Mouse (Mus musculus): ENCODE data around the gene Chpf2. TPM values are rescaled to one million over a fixed set of nuclear protein-coding genes. Genes with fewer than 3 reads are reported as not detected.
A peak's percentile ranks its signal among the peaks of the same experiment; 100 is the strongest.

The Chpf2 gene
- polyA plus RNA-seq, 1 experiment from 2014 or later, result 28.3 TPM

DNA sequence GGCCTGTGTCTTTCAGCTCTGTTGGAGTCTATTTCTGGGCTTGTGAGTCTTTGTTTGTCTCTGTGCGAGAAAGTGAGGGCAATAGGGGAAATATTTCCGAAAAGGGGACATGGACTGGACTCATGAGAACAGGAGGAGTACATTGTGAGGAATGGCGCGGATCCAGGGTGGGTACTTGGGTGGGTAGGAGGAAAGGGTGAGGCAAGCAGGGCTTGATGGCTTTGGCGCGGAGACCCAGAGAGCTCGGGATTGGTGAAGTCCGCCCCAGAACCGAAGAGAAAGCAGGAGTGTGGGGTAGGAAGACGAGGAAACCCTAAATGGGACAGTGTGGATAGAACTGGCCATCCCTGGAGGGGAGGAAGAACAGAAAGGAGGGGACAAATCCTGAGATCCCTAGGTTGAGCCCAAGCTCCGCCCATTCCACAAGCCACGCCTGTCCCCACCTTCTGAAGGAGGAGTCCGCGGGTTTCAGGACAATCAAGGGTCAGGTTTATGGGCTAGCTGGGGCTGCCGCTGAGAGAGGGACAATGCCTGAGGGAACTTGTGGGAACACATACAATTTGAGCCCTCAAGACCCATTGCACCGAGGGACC is 16.3 kb downstream of the Chpf2 start:
- Histone ChIP-seq H3K4me2 (replicated peaks; ENCODE audit: low read depth, low read length) (peak overlapping the region; percentile 86), H3K27me3 (ENCODE audit: insufficient read depth, low read length) (no peaks in the 10 kb centered on the region), H3K36me3 (ENCODE audit: insufficient read depth, low read length) (no peaks in the 10 kb centered on the region), H3K9ac (replicated peaks; ENCODE audit: low read length) (peak overlapping the region; percentile 91), H3K9me3 (ENCODE audit: low read length) (no peaks in the 10 kb centered on the region), H3K4me1 (ENCODE audit: insufficient read depth, low read length) (peaks cover 72% of the 10 kb centered on the region), H3K27ac (ENCODE audit: low read length) (peak overlapping the region; percentile 99), H3K4me3 (ENCODE audit: low read length) (peak overlapping the region; percentile 69)
- ATAC-seq (ENCODE audit: low FRiP score, low TSS enrichment), result peak; percentile 48
- WGBS, result 3% methylated on average over 16 of the region's 16 CpGs

GRCm38 (mm10) chr5:24603431-24604010 is 17.0 kb downstream of the Chpf2 start:
- H3K4me1 ChIP-seq (ENCODE audit: insufficient read depth, low read length), result peaks cover 65% of the 10 kb centered on the region
- peak overlapping the region; percentile 99 for H3K27ac ChIP-seq (ENCODE audit: low read length)
- peak overlapping the region; percentile 69 for H3K4me3 ChIP-seq (ENCODE audit: low read length)
- ATAC-seq (ENCODE audit: low FRiP score, low TSS enrichment), result no peak
- no peaks in the 10 kb centered on the region for H3K36me3 ChIP-seq (ENCODE audit: insufficient read depth, low read length)
- H3K9ac ChIP-seq (replicated peaks; ENCODE audit: low read length), result peak overlapping the region; percentile 91
- no peaks in the 10 kb centered on the region for H3K27me3 ChIP-seq (ENCODE audit: insufficient read depth, low read length)
- WGBS, result 49% methylated on average over 8 of the region's 8 CpGs
- H3K4me2 ChIP-seq (replicated peaks; ENCODE audit: low read depth, low read length), result peak overlapping the region; percentile 86
- no peaks in the 10 kb centered on the region for H3K9me3 ChIP-seq (ENCODE audit: low read length)

DNA sequence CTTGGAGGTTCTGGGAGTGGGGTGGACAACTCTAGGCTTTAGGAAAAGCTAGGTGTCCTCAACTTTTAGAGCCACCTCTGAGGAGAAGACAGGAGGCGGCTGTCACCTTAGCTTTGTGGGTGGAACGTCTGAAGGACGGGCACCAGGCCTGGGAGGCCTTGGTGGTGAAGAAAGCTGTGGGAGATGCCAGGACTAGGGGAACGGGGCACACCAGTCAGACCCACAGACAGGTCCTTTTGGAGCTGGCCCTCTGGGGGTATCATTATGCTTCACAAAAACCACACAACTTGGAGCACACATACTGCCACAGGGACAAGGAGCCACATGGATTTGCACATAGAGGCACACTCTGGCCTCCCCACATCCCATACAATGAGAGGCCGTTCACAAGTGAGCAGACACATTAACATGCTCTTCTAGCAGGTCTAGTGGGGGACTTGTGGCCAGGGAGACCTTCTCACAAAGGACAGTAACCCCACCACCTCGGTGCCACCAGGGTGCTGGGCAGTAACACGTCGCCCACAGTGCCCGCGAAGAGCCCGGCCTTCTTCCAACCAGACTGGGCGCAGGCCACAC is 17.6 kb downstream of the Chpf2 start:
- Histone ChIP-seq H3K27ac (ENCODE audit: low read length) (peak overlapping the region; percentile 99), H3K36me3 (ENCODE audit: insufficient read depth, low read length) (no peaks in the 10 kb centered on the region), H3K27me3 (ENCODE audit: insufficient read depth, low read length) (no peaks in the 10 kb centered on the region), H3K9me3 (ENCODE audit: low read length) (no peaks in the 10 kb centered on the region), H3K4me1 (ENCODE audit: insufficient read depth, low read length) (peaks cover 59% of the 10 kb centered on the region), H3K9ac (replicated peaks; ENCODE audit: low read length) (peak overlapping the region; percentile 88), H3K4me2 (replicated peaks; ENCODE audit: low read depth, low read length) (peak overlapping the region; percentile 69), H3K4me3 (ENCODE audit: low read length) (peak overlapping the region; percentile 68)
- no peak for ATAC-seq (ENCODE audit: low FRiP score, low TSS enrichment)
- 15% methylated on average over 12 of the region's 12 CpGs for WGBS

- ATAC-seq (ENCODE audit: low FRiP score, low TSS enrichment), result peak; percentile 73
- under 1% methylated on average over 46 of the region's 46 CpGs for WGBS
- H3K4me1 ChIP-seq (ENCODE audit: insufficient read depth, low read length), result peaks cover 54% of the 10 kb centered on the region
- peak overlapping the region; percentile 99 for H3K27ac ChIP-seq (ENCODE audit: low read length)
- H3K4me2 ChIP-seq (replicated peaks; ENCODE audit: low read depth, low read length), result peak overlapping the region; percentile 69
- H3K9ac ChIP-seq (replicated peaks; ENCODE audit: low read length), result peak overlapping the region; percentile 88
- no peaks in the 10 kb centered on the region for H3K27me3 ChIP-seq (ENCODE audit: insufficient read depth, low read length)
- H3K4me3 ChIP-seq (ENCODE audit: low read length), result peak overlapping the region; percentile 68
- H3K9me3 ChIP-seq (ENCODE audit: low read length), result no peaks in the 10 kb centered on the region
- no peaks in the 10 kb centered on the region for H3K36me3 ChIP-seq (ENCODE audit: insufficient read depth, low read length)
Measured at GRCm38 (mm10) chr5:24604656-24605100, 18.1 kb downstream of the Chpf2 start.

- no peaks in the 10 kb centered on the region for H3K27me3 ChIP-seq (ENCODE audit: insufficient read depth, low read length)
- H3K4me1 ChIP-seq (ENCODE audit: insufficient read depth, low read length), result peaks cover 51% of the 10 kb centered on the region
- ATAC-seq (ENCODE audit: low FRiP score, low TSS enrichment), result no peak
- no peaks in the 10 kb centered on the region for H3K36me3 ChIP-seq (ENCODE audit: insufficient read depth, low read length)
- H3K9me3 ChIP-seq (ENCODE audit: low read length), result no peaks in the 10 kb centered on the region
- H3K4me2 ChIP-seq (replicated peaks; ENCODE audit: low read depth, low read length), result peak overlapping the region; percentile 69
- H3K4me3 ChIP-seq (ENCODE audit: low read length), result peak overlapping the region; percentile 68
- 8% methylated on average over 6 of the region's 6 CpGs for WGBS
- H3K27ac ChIP-seq (ENCODE audit: low read length), result peak overlapping the region; percentile 99
- H3K9ac ChIP-seq (replicated peaks; ENCODE audit: low read length), result peak overlapping the region; percentile 88
Measured at GRCm38 (mm10) chr5:24605321-24605979, 18.9 kb downstream of the Chpf2 start.

DNA sequence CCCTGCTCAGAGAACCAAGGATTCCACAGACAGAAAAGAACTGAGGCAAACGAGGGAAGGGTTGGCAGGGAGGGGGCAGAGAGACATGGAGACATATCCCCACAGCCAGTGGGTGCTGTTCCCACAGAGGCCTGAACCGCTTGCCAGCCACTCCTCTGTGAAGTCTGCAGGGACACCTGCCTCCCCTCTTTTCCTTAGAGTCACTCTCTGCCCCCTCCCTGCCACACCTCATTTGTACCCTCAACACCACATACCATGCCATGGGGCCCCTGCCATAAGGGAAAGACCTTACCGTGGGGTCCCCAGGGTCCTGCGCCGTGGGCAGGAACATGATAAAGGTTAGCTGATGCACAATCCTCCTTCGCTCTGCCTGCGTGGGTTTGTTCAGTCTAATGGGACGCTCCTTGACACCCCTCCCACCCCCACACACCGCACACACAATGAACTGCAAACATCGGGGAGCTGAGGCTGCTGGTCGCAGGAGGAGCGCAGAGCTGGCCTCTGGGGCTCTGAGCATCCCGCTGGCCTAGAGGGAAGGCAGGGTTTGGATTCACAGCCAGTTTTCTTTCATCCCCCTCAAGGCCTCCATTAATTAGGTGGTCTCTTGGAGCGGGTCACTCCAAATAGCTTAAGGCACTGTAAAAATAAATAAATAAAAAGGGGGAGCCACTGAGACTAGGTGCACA is 19.6 kb downstream of the Chpf2 start:
- WGBS, result 21% methylated on average over 14 of the region's 14 CpGs
- no peaks in the 10 kb centered on the region for H3K27me3 ChIP-seq (ENCODE audit: insufficient read depth, low read length)
- peak overlapping the region; percentile 68; the same call in 1 of the 2 replicates for H3K4me3 ChIP-seq (ENCODE audit: low read length)
- peaks cover 44% of the 10 kb centered on the region for H3K4me1 ChIP-seq (ENCODE audit: insufficient read depth, low read length)
- H3K9ac ChIP-seq (replicated peaks; ENCODE audit: low read length), result peak overlapping the region; percentile 88
- no peaks in the 10 kb centered on the region for H3K9me3 ChIP-seq (ENCODE audit: low read length)
- no peak for ATAC-seq (ENCODE audit: low FRiP score, low TSS enrichment)
- H3K27ac ChIP-seq (ENCODE audit: low read length), result peak overlapping the region; percentile 99; the same call in 1 of the 2 replicates
- H3K4me2 ChIP-seq (replicated peaks; ENCODE audit: low read depth, low read length), result peak overlapping the region; percentile 69
- H3K36me3 ChIP-seq (ENCODE audit: insufficient read depth, low read length), result no peaks in the 10 kb centered on the region

DNA sequence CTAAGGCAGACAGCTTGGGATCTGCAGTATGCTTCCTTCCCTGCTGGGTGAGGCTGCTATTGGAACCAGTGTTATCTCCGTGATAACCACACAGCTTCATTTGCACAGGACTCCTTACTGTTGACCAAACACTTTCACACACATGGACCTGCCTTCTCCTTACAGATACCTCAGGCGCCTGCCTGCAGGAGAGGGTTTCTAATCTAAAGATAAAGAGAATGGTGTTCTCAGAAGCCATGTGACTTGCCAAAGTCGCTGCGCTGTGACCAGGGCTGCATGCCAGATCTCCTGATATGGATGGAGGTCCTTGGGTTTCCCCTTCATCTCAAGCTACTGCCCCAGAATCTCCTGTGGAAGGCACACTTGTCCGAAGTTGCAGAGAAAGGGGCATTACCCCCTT is 22.8 kb downstream of the Chpf2 start:
- H3K4me1 ChIP-seq (ENCODE audit: insufficient read depth, low read length), result peaks cover 29% of the 10 kb centered on the region
- H3K27ac ChIP-seq (ENCODE audit: low read length), result no peak overlapping the region
- no peak for ATAC-seq (ENCODE audit: low FRiP score, low TSS enrichment)
- 50% methylated on average over 5 of the region's 5 CpGs for WGBS
- H3K9ac ChIP-seq (replicated peaks; ENCODE audit: low read length), result no peak overlapping the region
- no peaks in the 10 kb centered on the region for H3K9me3 ChIP-seq (ENCODE audit: low read length)
- no peak overlapping the region for H3K4me3 ChIP-seq (ENCODE audit: low read length)
- no peak overlapping the region for H3K4me2 ChIP-seq (replicated peaks; ENCODE audit: low read depth, low read length)
- no peaks in the 10 kb centered on the region for H3K27me3 ChIP-seq (ENCODE audit: insufficient read depth, low read length)
- H3K36me3 ChIP-seq (ENCODE audit: insufficient read depth, low read length), result no peaks in the 10 kb centered on the region

DNA sequence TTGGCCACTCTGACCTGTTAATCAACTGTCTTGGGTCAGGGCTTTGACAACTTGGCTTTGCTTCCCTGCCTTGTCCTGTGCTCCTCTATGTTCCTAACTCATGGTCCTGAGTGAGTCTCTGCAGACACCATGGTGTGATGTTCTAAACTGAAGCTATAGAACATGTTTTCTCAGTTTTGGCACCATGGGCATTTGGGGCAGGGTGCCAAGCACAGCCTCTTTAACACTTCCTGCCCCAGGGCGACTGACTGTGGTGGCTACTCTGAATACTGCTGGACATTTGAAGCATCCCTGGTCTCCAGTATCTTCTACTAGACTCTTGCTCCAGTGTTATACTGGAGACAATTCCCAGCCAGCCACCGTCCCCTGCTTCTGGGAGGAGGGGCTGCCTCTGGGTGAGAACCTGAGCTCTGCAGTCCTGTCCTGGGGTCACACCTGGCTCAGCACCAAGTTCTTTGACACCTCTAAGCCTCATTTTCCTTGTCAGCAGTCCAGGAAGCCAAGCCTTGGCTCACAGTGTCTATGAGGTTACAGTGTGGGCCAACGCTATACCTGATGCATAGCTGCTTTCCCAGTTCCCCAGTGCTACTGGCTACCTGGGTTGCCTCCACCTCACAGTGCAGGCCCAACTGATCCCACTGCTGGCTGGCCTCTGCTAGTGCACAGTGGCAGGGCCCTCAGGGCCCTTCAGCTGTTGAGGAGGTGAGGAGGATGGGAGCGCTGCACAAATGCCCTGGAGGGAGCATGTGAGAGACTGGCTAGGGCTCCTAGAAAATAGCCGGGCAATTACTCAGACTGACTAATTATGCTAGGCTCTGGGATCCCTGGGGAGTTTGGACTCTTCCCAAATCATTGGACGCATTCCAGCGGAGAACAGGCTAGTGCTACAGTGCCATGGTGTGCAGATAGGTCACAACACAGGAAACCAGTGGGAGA is 25.1 kb downstream of the Chpf2 start:
- Histone ChIP-seq H3K4me1 (ENCODE audit: insufficient read depth, low read length) (peaks cover 11% of the 10 kb centered on the region), H3K27me3 (ENCODE audit: insufficient read depth, low read length) (no peaks in the 10 kb centered on the region), H3K27ac (ENCODE audit: low read length) (no peak overlapping the region), H3K4me2 (replicated peaks; ENCODE audit: low read depth, low read length) (no peak overlapping the region), H3K9ac (replicated peaks; ENCODE audit: low read length) (no peak overlapping the region), H3K36me3 (ENCODE audit: insufficient read depth, low read length) (no peaks in the 10 kb centered on the region), H3K4me3 (ENCODE audit: low read length) (no peak overlapping the region), H3K9me3 (ENCODE audit: low read length) (no peaks in the 10 kb centered on the region)
- ATAC-seq (ENCODE audit: low FRiP score, low TSS enrichment), result peak; percentile 33; the same call in 1 of the 2 replicates
- 53% methylated on average over 7 of the region's 7 CpGs for WGBS

DNA sequence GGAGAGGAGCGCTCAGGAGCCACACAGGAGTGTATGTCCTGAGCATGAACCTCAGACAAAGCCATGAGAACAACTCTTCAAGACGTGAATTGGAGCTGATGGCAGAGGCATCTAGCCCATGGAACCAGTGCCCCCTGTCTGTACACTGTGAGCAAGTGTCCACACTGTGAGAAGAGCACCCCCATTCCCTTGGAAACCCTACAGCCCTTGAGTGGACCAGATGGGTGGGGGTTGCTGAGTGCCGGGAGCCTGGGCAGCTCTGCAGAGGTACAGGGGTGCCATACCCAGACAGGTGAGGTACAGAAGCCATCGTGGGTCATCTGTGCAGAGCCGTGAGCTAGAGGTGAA is 25.7 kb downstream of the Chpf2 start:
- Histone ChIP-seq H3K9ac (replicated peaks; ENCODE audit: low read length) (no peak overlapping the region), H3K27ac (ENCODE audit: low read length) (no peak overlapping the region), H3K9me3 (ENCODE audit: low read length) (no peaks in the 10 kb centered on the region), H3K4me3 (ENCODE audit: low read length) (no peak overlapping the region), H3K36me3 (ENCODE audit: insufficient read depth, low read length) (no peaks in the 10 kb centered on the region), H3K27me3 (ENCODE audit: insufficient read depth, low read length) (no peaks in the 10 kb centered on the region), H3K4me1 (ENCODE audit: insufficient read depth, low read length) (peaks cover 8% of the 10 kb centered on the region), H3K4me2 (replicated peaks; ENCODE audit: low read depth, low read length) (no peak overlapping the region)
- 75% methylated on average over 5 of the region's 5 CpGs for WGBS
- peak; percentile 18; the same call in 1 of the 2 replicates for ATAC-seq (ENCODE audit: low FRiP score, low TSS enrichment)
